Comparison of ENCODE assay signal across 8 mouse cellular contexts in genomic region chr8:61223283-61223682, GRCm38 (mm10). TPM values are rescaled to one million over a fixed set of nuclear protein-coding genes. Genes with fewer than 3 reads are reported as not detected.
DNase-seq lines count a peak whose midpoint lies in the region; ATAC-seq and TF ChIP-seq lines count a peak whose summit lies in the region.

No protein-coding gene starts in this region.

- no peak for DNase-seq in thymus, adult 2 months
- no peak for DNase-seq in thymus, postnatal 0 days (ENCODE audit: low spot score)
- no peak for DNase-seq in liver, embryonic 13.5 days
- DNase-seq in T-cell, adult 2 months (ENCODE audit: low spot score), result no peak
- DNase-seq in layer of hippocampus, adult 9-10 months (ENCODE audit: low spot score), result no peak

- TF ChIP-seq POLR2A in thymus, adult 2 months (IDR thresholded peaks at IDR 0.05; ENCODE audit: control insufficient read depth, extremely low read depth, insufficient read depth, low read length, poor library complexity), result no peak

- H3K4me3 ChIP-seq in erythroblast, embryonic 14.5 days (replicated peaks), result peak overlapping the region; percentile 69
- peak overlapping the region; percentile 93 for H3K4me3 ChIP-seq in thymus, adult 2 months (ENCODE audit: control insufficient read depth, insufficient read depth, low read length)
- H3K4me3 ChIP-seq in liver, embryonic 13.5 days (replicated peaks), result peak overlapping the region; percentile 69

- H3K9ac ChIP-seq in liver, embryonic 13.5 days, result peak overlapping the region; percentile 71

- H3K9me3 ChIP-seq in erythroblast, embryonic 14.5 days (ENCODE audit: control insufficient read depth, low read length), result no peaks in the 10 kb centered on the region
- H3K9me3 ChIP-seq in liver, embryonic 13.5 days (replicated peaks), result no peaks in the 10 kb centered on the region

- WGBS in thymus, adult 2 months, result 35% methylated on average over 5 of the region's 5 CpGs
- WGBS in liver, embryonic 13.5 days (ENCODE audit: insufficient replicate concordance), result 26% methylated on average over 5 of the region's 5 CpGs

- H3K36me3 ChIP-seq in erythroblast, embryonic 14.5 days (ENCODE audit: control insufficient read depth), result no peaks in the 10 kb centered on the region
- no peaks in the 10 kb centered on the region for H3K36me3 ChIP-seq in thymus, adult 2 months (ENCODE audit: control insufficient read depth, insufficient read depth, low read length)
- H3K36me3 ChIP-seq in liver, embryonic 13.5 days, result no peaks in the 10 kb centered on the region

- peak overlapping the region; percentile 77 for H3K4me2 ChIP-seq in liver, embryonic 13.5 days

- H3K27ac ChIP-seq in thymus, adult 2 months (ENCODE audit: control insufficient read depth, insufficient read depth, low read length), result no peak overlapping the region
- H3K27ac ChIP-seq in liver, embryonic 13.5 days, result no peak overlapping the region

- ATAC-seq in erythroblast, adult 5-6 weeks (replicated peaks; ENCODE audit: low FRiP score, poor library complexity, severe bottlenecking), result no peak
- ATAC-seq in liver, embryonic 13.5 days (ENCODE audit: low read depth), result no peak
- ATAC-seq in granulocyte monocyte progenitor cell, adult 5-6 weeks (replicated peaks; ENCODE audit: poor library complexity, severe bottlenecking), result no peak

- TF ChIP-seq CTCF in thymus, adult 2 months (IDR thresholded peaks at IDR 0.05; ENCODE audit: borderline replicate concordance, control insufficient read depth, extremely low read depth, insufficient read depth, low read length, poor library complexity), result no peak

- H3K4me1 ChIP-seq in erythroblast, embryonic 14.5 days (ENCODE audit: control insufficient read depth), result peaks cover 15% of the 10 kb centered on the region
- peaks cover 15% of the 10 kb centered on the region for H3K4me1 ChIP-seq in thymus, adult 2 months (replicated peaks; ENCODE audit: control insufficient read depth, insufficient read depth, low read length)
- H3K4me1 ChIP-seq in liver, embryonic 13.5 days (replicated peaks), result peaks cover 20% of the 10 kb centered on the region

- H3K27me3 ChIP-seq in erythroblast, embryonic 14.5 days (ENCODE audit: control insufficient read depth), result peaks cover 41% of the 10 kb centered on the region
- H3K27me3 ChIP-seq in thymus, adult 2 months (ENCODE audit: control insufficient read depth, insufficient read depth, low read length), result no peaks in the 10 kb centered on the region
- peaks cover 36% of the 10 kb centered on the region for H3K27me3 ChIP-seq in liver, embryonic 13.5 days

RNA-seq across cellular contexts. Expression of gene Sh3rf1, which starts 0.4 kb away (rescaled TPM):
- 0.01 and 0.02 TPM in 2 replicates for polyA plus RNA-seq in erythroblast, embryonic 14.5 days (2012)
- total RNA-seq in erythroblast, adult 5-6 weeks (2015; ENCODE audit: low replicate concordance), result 0.19 TPM in 1 of 2 replicates, not detected in the other
- 0.28 and 0.43 TPM in 2 replicates for total RNA-seq in erythroblast, adult 5-6 weeks (2017; ENCODE audit: low replicate concordance)
- polyA plus RNA-seq in thymus, adult 2 months (2012; rRNA removed), result 7.6 and 9.4 TPM in 2 replicates
- 6.0 and 6.5 TPM in 2 replicates for polyA plus RNA-seq in thymus, postnatal 0 days (2015; fragmentation: Nextera tagmentation; extraction: Ambion mirVana)
- 1.1 and 1.7 TPM in 2 replicates for polyA plus RNA-seq in liver, embryonic 13.5 days (2015; fragmentation: Nextera tagmentation; extraction: Ambion mirVana)
- total RNA-seq in granulocyte monocyte progenitor cell, adult 5-6 weeks (2014; fragmentation: Nextera tagmentation), result 2.1 and 3.9 TPM in 2 replicates
- 2.0 and 2.2 TPM in 2 replicates for total RNA-seq in granulocyte monocyte progenitor cell, adult 5-6 weeks (2017)
